18 mouse cellular contexts compared by ENCODE assay signal in genomic region chr13:7110572-7110971, GRCm38 (mm10).
"Had no signal": no experiment of that assay in that cellular context is flagged by ENCODE, and none has a peak within 500 bp of the region (broad histone marks: within the 10 kb centered on the region; RNA-seq: fewer than 3 reads in every experiment).

No protein-coding gene starts in this region.

- H3K4me3 ChIP-seq: midbrain, embryonic 10.5 days; midbrain, embryonic 12.5 days; myocyte; neural tube, embryonic 13.5 days; neural tube, embryonic 15.5 days had no signal

- H3K4me2 ChIP-seq: lung, embryonic 14.5 days; midbrain, embryonic 12.5 days; neural tube, embryonic 13.5 days; neural tube, embryonic 15.5 days had no signal

- H3K27ac ChIP-seq: midbrain, embryonic 10.5 days; midbrain, embryonic 12.5 days; neural tube, embryonic 13.5 days; neural tube, embryonic 15.5 days had no signal

- H3K4me1 ChIP-seq: midbrain, embryonic 10.5 days; midbrain, embryonic 12.5 days; neural tube, embryonic 13.5 days; neural tube, embryonic 15.5 days had no signal

- DNase-seq: lung, adult 18-20 months; lung, embryonic 14.5 days; lung, postnatal 10 days; lung, postnatal 4 days; midbrain, embryonic 14.5 days; retina, postnatal 1 day; right cerebral cortex, adult 18-20 months; right cerebral cortex, postnatal 25 days; right cerebral cortex, postnatal 4 days; spleen, adult 18-20 months; thymus, adult 18-20 months; thymus, postnatal 14 days; thymus, postnatal 36 days had no signal

- H3K27me3 ChIP-seq: midbrain, embryonic 12.5 days; neural tube, embryonic 13.5 days; neural tube, embryonic 15.5 days had no signal

- H3K9me3 ChIP-seq: midbrain, embryonic 10.5 days; midbrain, embryonic 12.5 days; neural tube, embryonic 13.5 days; neural tube, embryonic 15.5 days had no signal

- H3K36me3 ChIP-seq: midbrain, embryonic 10.5 days; midbrain, embryonic 12.5 days; neural tube, embryonic 13.5 days; neural tube, embryonic 15.5 days had no signal

- H3K9ac ChIP-seq: lung, embryonic 14.5 days; midbrain, embryonic 12.5 days; neural tube, embryonic 13.5 days; neural tube, embryonic 15.5 days had no signal
